ENCODE assay signal across 8 mouse cellular contexts in the genomic region with DNA sequence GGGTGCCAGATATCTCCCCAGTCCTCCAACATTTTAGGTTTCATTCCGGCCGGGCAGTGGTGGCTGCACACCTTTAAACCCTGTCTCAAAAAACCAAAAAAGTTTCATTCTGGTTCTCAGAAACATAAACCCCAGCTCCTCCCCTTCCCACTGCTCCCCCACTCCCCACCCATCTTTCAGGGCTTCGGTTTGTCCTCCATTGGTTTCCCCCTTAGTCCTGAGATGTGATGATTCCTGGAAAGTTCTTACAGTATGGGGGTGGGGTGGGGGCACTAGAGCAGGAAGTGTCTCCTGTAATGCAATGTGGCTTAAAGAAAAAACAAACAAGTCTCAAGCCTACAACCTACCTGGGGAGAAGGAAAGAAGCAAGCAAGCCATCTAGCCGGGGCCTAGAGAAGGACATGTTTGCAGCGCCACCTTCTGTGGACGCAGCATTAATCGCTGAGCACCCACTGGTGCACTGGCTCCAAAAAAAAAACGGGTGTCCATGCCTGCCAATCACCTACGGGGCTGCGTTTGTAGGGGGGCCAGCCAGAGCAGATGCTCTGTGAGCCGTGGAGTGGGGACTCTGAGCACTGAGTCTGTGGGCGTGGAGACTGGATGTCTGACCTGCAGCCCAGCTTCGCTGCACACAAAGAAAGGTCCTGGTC. TPM values are rescaled to one million over a fixed set of nuclear protein-coding genes. Genes with fewer than 3 reads are reported as not detected.
DNase-seq lines count a peak whose midpoint lies in the region; ATAC-seq lines count a peak whose summit lies in the region.

No protein-coding gene starts in this region.

- H3K9ac ChIP-seq in midbrain, embryonic 11.5 days (ENCODE audit: low read length): peak overlapping the region; percentile 65

- 35% methylated on average over 13 of the region's 13 CpGs for WGBS in limb, embryonic 10.5 days
- WGBS in midbrain, embryonic 11.5 days: 22% methylated on average over 13 of the region's 13 CpGs

- H3K4me2 ChIP-seq in midbrain, embryonic 11.5 days: peak overlapping the region; percentile 39

- peaks cover 35% of the 10 kb centered on the region for H3K36me3 ChIP-seq in limb, embryonic 10.5 days
- H3K36me3 ChIP-seq in midbrain, embryonic 11.5 days (ENCODE audit: control insufficient read depth, insufficient read depth, low read length): peaks cover 4% of the 10 kb centered on the region; the same call in 1 of the 2 replicates

- no peaks in the 10 kb centered on the region for H3K9me3 ChIP-seq in limb, embryonic 10.5 days (replicated peaks)
- no peaks in the 10 kb centered on the region for H3K9me3 ChIP-seq in midbrain, embryonic 11.5 days (ENCODE audit: control insufficient read depth, low read length)

- intact Hi-C loops in heart, postnatal 10 days (cut with DNase I): loop anchor here (1.0 to 5.0 kb wide), 2 partner anchors 44 to 85 kb away; no protein-coding TSS in a partner anchor

- H3K4me1 ChIP-seq in limb, embryonic 10.5 days: peaks cover 8% of the 10 kb centered on the region; the same call in 1 of the 2 replicates
- H3K4me1 ChIP-seq in midbrain, embryonic 11.5 days (ENCODE audit: control insufficient read depth, insufficient read depth, low read length): peaks cover 8% of the 10 kb centered on the region

- ATAC-seq in midbrain, embryonic 11.5 days (ENCODE audit: low FRiP score): peak; percentile 50
- no peak for ATAC-seq in monocyte, adult 5-6 weeks (replicated peaks; ENCODE audit: insufficient number of reproducible peaks, low FRiP score, low TSS enrichment, poor library complexity, severe bottlenecking)

- no peak overlapping the region for H3K27ac ChIP-seq in limb, embryonic 10.5 days
- H3K27ac ChIP-seq in midbrain, embryonic 11.5 days (ENCODE audit: low read depth, low read length): no peak overlapping the region

- no peaks in the 10 kb centered on the region for H3K27me3 ChIP-seq in limb, embryonic 10.5 days (ENCODE audit: low read depth, poor library complexity, severe bottlenecking)
- H3K27me3 ChIP-seq in midbrain, embryonic 11.5 days (ENCODE audit: control insufficient read depth, insufficient read depth, low read length): no peaks in the 10 kb centered on the region

- peak; percentile 26 to 66 for DNase-seq in spleen, postnatal 10 days (ENCODE audit: low spot score in 2 of 2)
- no peak for DNase-seq in spleen, adult 18-20 months
- peak; percentile 79 to 81 for DNase-seq in cerebellum, postnatal 14 days
- DNase-seq in heart, postnatal 10 days: peak; percentile 47 to 50
- DNase-seq in limb, embryonic 10.5 days (ENCODE audit: low spot score): peak; percentile 40
- peak; percentile 89 for DNase-seq in midbrain, embryonic 11.5 days (ENCODE audit: low spot score, missing footprints)
- DNase-seq in gastrocnemius, adult 18-20 months (ENCODE audit: low spot score): no peak

- peak overlapping the region; percentile 13; the same call in 1 of the 2 replicates for H3K4me3 ChIP-seq in limb, embryonic 10.5 days
- no peak overlapping the region for H3K4me3 ChIP-seq in midbrain, embryonic 11.5 days (ENCODE audit: low read depth, low read length)

RNA-seq across cellular contexts. Expression of a gene that starts 2.2 kb away (rescaled TPM):
- total RNA-seq in heart, postnatal 10 days (2021): not detected
- not detected in 2 replicates for polyA plus RNA-seq in limb, embryonic 10.5 days (2016; fragmentation: Nextera tagmentation; extraction: Ambion mirVana)
- not detected in 2 replicates for polyA plus RNA-seq in midbrain, embryonic 11.5 days (2014; fragmentation: Nextera tagmentation; extraction: Ambion mirVana)
- total RNA-seq in monocyte, adult 5-6 weeks (2017): not detected in 3 replicates
- total RNA-seq in gastrocnemius, adult 18-20 months (2021): not detected

RNA-seq across cellular contexts. Expression of a gene that starts 9.4 kb away (rescaled TPM):
- total RNA-seq in heart, postnatal 10 days (2021): under 1 TPM in 1 of 2 experiments, not detected in 1; 0.67 TPM
- polyA plus RNA-seq in limb, embryonic 10.5 days (2016; fragmentation: Nextera tagmentation; extraction: Ambion mirVana): 1.4 and 1.7 TPM in 2 replicates
- polyA plus RNA-seq in midbrain, embryonic 11.5 days (2014; fragmentation: Nextera tagmentation; extraction: Ambion mirVana): 0.86 and 1.2 TPM in 2 replicates
- total RNA-seq in monocyte, adult 5-6 weeks (2017): not detected in 3 replicates
- total RNA-seq in gastrocnemius, adult 18-20 months (2021): not detected

RNA-seq across cellular contexts. Expression of a gene that starts 15.4 kb away (rescaled TPM):
- total RNA-seq in heart, postnatal 10 days (2021): 1 to 10 TPM; 6.6 to 8.3 TPM
- 33.9 and 35.8 TPM in 2 replicates for polyA plus RNA-seq in limb, embryonic 10.5 days (2016; fragmentation: Nextera tagmentation; extraction: Ambion mirVana)
- polyA plus RNA-seq in midbrain, embryonic 11.5 days (2014; fragmentation: Nextera tagmentation; extraction: Ambion mirVana): 24.4 and 26.3 TPM in 2 replicates
- total RNA-seq in monocyte, adult 5-6 weeks (2017): 62.4 to 126 TPM (median 65.8 TPM) in 3 replicates
- total RNA-seq in gastrocnemius, adult 18-20 months (2021): 1 to 10 TPM; 8.7 to 9.0 TPM

RNA-seq across cellular contexts. Expression of a gene that starts 16.0 kb away (rescaled TPM):
- total RNA-seq in heart, postnatal 10 days (2021): 100 to 1,000 TPM; 183 to 187 TPM
- polyA plus RNA-seq in limb, embryonic 10.5 days (2016; fragmentation: Nextera tagmentation; extraction: Ambion mirVana): 299 and 317 TPM in 2 replicates
- 293 and 299 TPM in 2 replicates for polyA plus RNA-seq in midbrain, embryonic 11.5 days (2014; fragmentation: Nextera tagmentation; extraction: Ambion mirVana)
- 188 to 293 TPM (median 226 TPM) in 3 replicates for total RNA-seq in monocyte, adult 5-6 weeks (2017)
- 100 to 1,000 TPM; 176 to 183 TPM for total RNA-seq in gastrocnemius, adult 18-20 months (2021)

RNA-seq across cellular contexts. Expression of a gene that starts 16.8 kb away (rescaled TPM):
- 10 to 100 TPM; 51.0 to 55.7 TPM for total RNA-seq in heart, postnatal 10 days (2021)
- polyA plus RNA-seq in limb, embryonic 10.5 days (2016; fragmentation: Nextera tagmentation; extraction: Ambion mirVana): 53.3 and 63.6 TPM in 2 replicates
- 40.5 and 45.2 TPM in 2 replicates for polyA plus RNA-seq in midbrain, embryonic 11.5 days (2014; fragmentation: Nextera tagmentation; extraction: Ambion mirVana)
- total RNA-seq in monocyte, adult 5-6 weeks (2017): 24.3 to 47.0 TPM (median 28.3 TPM) in 3 replicates
- total RNA-seq in gastrocnemius, adult 18-20 months (2021): 10 to 100 TPM; 85.3 to 87.7 TPM

Comparison
In these comparisons a context has a peak if more than half of its experiments do, and no peak if none do; other contexts are left out.
1. DNase-seq: peak in spleen, postnatal 10 days (2 of 2), cerebellum, postnatal 14 days (2 of 2), heart, postnatal 10 days (2 of 2), limb, embryonic 10.5 days (single experiment) and midbrain, embryonic 11.5 days (single experiment); none in spleen, adult 18-20 months (0 of 2) and gastrocnemius, adult 18-20 months (single experiment).